22 mouse cellular contexts compared by ENCODE assay signal in genomic region chr11:63767631-63768250, GRCm38 (mm10).
DNase-seq lines count a peak whose midpoint lies in the region; ATAC-seq and TF ChIP-seq lines count a peak whose summit lies in the region.
"Had no signal": no experiment of that assay in that cellular context is flagged by ENCODE, and none has a peak within 500 bp of the region (broad histone marks: within the 10 kb centered on the region; RNA-seq: fewer than 3 reads in every experiment).

No protein-coding gene starts in this region.

- TF ChIP-seq CTCF in lung, embryonic 14.5 days (IDR thresholded peaks at IDR 0.05; ENCODE audit: low read depth): peak; percentile 19
- no peak for TF ChIP-seq CTCF in heart, adult 2 months (IDR thresholded peaks at IDR 0.05)

- no peaks in the 10 kb centered on the region for H3K36me3 ChIP-seq in lung, embryonic 14.5 days (ENCODE audit: insufficient read depth)
- no peaks in the 10 kb centered on the region for H3K36me3 ChIP-seq in heart, adult 2 months (ENCODE audit: control insufficient read depth, insufficient read depth, low read length)
- H3K36me3 ChIP-seq: embryonic facial prominence, embryonic 15.5 days; forebrain, embryonic 10.5 days; G1E; heart, embryonic 12.5 days; hindbrain, embryonic 15.5 days had no signal

- no peak overlapping the region for H3K9ac ChIP-seq in lung, embryonic 14.5 days
- H3K9ac ChIP-seq in heart, adult 2 months (ENCODE audit: low read depth, low read length): no peak overlapping the region
- H3K9ac ChIP-seq: embryonic facial prominence, embryonic 15.5 days; heart, embryonic 12.5 days; hindbrain, embryonic 15.5 days had no signal

- H3K27ac ChIP-seq in lung, embryonic 14.5 days (ENCODE audit: low read depth): no peak overlapping the region
- no peak overlapping the region for H3K27ac ChIP-seq in heart, adult 2 months
- H3K27ac ChIP-seq: embryonic facial prominence, embryonic 15.5 days; forebrain, embryonic 10.5 days; hindbrain, embryonic 15.5 days had no signal

- no peak for TF ChIP-seq EP300 in heart, adult 2 months (IDR thresholded peaks at IDR 0.05; ENCODE audit: insufficient read depth, low read depth, low read length)

- no peaks in the 10 kb centered on the region for H3K9me3 ChIP-seq in lung, embryonic 14.5 days (ENCODE audit: low read depth, low read length)
- H3K9me3 ChIP-seq: embryonic facial prominence, embryonic 15.5 days; forebrain, embryonic 10.5 days; G1E; heart, embryonic 12.5 days; hindbrain, embryonic 15.5 days had no signal

- peak; percentile 77 for ATAC-seq in lung, embryonic 14.5 days (ENCODE audit: insufficient read depth)
- ATAC-seq: CD4-positive, CD25-positive, alpha-beta regulatory T cell, adult 4 months; forebrain, embryonic 14.5 days had no signal

- peak; percentile 34 for DNase-seq in heart, adult 11 months
- no peak for DNase-seq in heart, postnatal 14 days
- DNase-seq in lung, embryonic 14.5 days: peak; percentile 81
- no peak for DNase-seq in lung, postnatal 14 days
- peak; percentile 36 for DNase-seq in lung, postnatal 10 days
- peak; percentile 6 for DNase-seq in yolk sac, embryonic 10.5 days (ENCODE audit: low spot score)
- DNase-seq in heart, adult 2 months: no peak
- DNase-seq: adrenal gland, postnatal 10 days; B cell, adult 2 months; cerebellum, adult 11 months; cerebellum, adult 8-10 months; cerebellum, postnatal 14 days; embryo, embryonic 11 days; heart, postnatal 36 days had no signal

- no peak overlapping the region for H3K4me3 ChIP-seq in lung, embryonic 14.5 days (ENCODE audit: low read depth, low read length)
- no peak overlapping the region for H3K4me3 ChIP-seq in heart, adult 2 months
- H3K4me3 ChIP-seq: embryonic facial prominence, embryonic 15.5 days; erythroblast, embryonic 14.5 days; forebrain, embryonic 10.5 days; heart, embryonic 12.5 days; hindbrain, embryonic 15.5 days had no signal

- no peak for TF ChIP-seq POLR2A in heart, adult 2 months (IDR thresholded peaks at IDR 0.05; ENCODE audit: insufficient read depth, low read depth, low read length)

- H3K4me1 ChIP-seq in lung, embryonic 14.5 days (ENCODE audit: insufficient read depth): no peaks in the 10 kb centered on the region
- no peaks in the 10 kb centered on the region for H3K4me1 ChIP-seq in heart, adult 2 months (ENCODE audit: control insufficient read depth, insufficient read depth, low read length)
- H3K4me1 ChIP-seq: forebrain, embryonic 10.5 days; heart, embryonic 12.5 days; hindbrain, embryonic 15.5 days had no signal

- intact Hi-C loops in heart, postnatal 14 days (cut with DNase I): no loop called here
- intact Hi-C loops in heart, adult 2 months (cut with DNase I): no loop called here

- H3K79me2 ChIP-seq in heart, adult 2 months (replicated peaks; ENCODE audit: control insufficient read depth, insufficient read depth, low read length): no peaks in the 10 kb centered on the region

- WGBS in lung, embryonic 14.5 days: 18% methylated on average over 10 of the region's 10 CpGs
- 64% methylated on average over 10 of the region's 10 CpGs for WGBS in heart, adult 2 months

- no peak overlapping the region for H3K4me2 ChIP-seq in lung, embryonic 14.5 days
- H3K4me2 ChIP-seq: embryonic facial prominence, embryonic 15.5 days; heart, embryonic 12.5 days; hindbrain, embryonic 15.5 days had no signal

- H3K27me3 ChIP-seq in lung, embryonic 14.5 days (ENCODE audit: insufficient read depth, low read length): no peaks in the 10 kb centered on the region
- no peaks in the 10 kb centered on the region for H3K27me3 ChIP-seq in heart, adult 2 months (ENCODE audit: control insufficient read depth, insufficient read depth, low read length)
- H3K27me3 ChIP-seq: embryonic facial prominence, embryonic 15.5 days; heart, embryonic 12.5 days; hindbrain, embryonic 15.5 days had no signal

Comparison
In these comparisons a context has a peak if more than half of its experiments do, and no peak if none do; other contexts are left out.
1. DNase-seq: peak in heart, adult 11 months (single experiment), lung, embryonic 14.5 days (single experiment), lung, postnatal 10 days (single experiment) and yolk sac, embryonic 10.5 days (single experiment); none in heart, postnatal 14 days (0 of 2), lung, postnatal 14 days (single experiment) and heart, adult 2 months (0 of 2).